Mouse (Mus musculus) heart, postnatal 0 days (tissue): ENCODE measurements around the gene Sp7.

Source experiments
- CTCF ChIP-seq: IDR thresholded peaks from 2 replicates; pipeline ENCODE4 v1.5.1; 2016; ENCODE audit warnings: antibody characterized with exemption, control low read depth, low read depth
- EP300 ChIP-seq: IDR thresholded peaks from 2 replicates; pipeline ENCODE4 v1.6.1; 2016; ENCODE audit warnings: antibody characterized with exemption, low read depth

DNA sequence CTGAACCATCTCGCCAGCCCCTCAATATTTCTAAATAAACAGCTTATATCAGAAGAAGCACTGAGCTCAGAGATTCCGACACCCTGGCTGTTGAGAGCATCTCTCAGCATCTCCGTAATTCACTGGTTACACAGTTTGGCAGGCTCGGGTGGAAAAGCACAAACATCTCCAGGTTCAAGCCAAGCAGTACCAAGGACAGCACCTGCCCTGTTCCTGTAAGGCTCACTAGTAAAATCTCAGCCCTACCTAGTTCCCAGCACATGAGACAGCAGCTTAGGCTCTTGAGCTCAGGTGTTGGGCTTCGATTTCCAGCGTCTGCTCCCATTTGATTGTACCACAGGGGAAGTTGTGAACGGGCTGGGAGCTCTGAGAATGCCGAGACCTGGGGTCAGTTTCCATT is 31.7 kb downstream of the Sp7 start:
- TF ChIP-seq CTCF (no peak), EP300 (no peak)
